Comparison of ENCODE assay signal across 17 mouse cellular contexts in the genomic region with DNA sequence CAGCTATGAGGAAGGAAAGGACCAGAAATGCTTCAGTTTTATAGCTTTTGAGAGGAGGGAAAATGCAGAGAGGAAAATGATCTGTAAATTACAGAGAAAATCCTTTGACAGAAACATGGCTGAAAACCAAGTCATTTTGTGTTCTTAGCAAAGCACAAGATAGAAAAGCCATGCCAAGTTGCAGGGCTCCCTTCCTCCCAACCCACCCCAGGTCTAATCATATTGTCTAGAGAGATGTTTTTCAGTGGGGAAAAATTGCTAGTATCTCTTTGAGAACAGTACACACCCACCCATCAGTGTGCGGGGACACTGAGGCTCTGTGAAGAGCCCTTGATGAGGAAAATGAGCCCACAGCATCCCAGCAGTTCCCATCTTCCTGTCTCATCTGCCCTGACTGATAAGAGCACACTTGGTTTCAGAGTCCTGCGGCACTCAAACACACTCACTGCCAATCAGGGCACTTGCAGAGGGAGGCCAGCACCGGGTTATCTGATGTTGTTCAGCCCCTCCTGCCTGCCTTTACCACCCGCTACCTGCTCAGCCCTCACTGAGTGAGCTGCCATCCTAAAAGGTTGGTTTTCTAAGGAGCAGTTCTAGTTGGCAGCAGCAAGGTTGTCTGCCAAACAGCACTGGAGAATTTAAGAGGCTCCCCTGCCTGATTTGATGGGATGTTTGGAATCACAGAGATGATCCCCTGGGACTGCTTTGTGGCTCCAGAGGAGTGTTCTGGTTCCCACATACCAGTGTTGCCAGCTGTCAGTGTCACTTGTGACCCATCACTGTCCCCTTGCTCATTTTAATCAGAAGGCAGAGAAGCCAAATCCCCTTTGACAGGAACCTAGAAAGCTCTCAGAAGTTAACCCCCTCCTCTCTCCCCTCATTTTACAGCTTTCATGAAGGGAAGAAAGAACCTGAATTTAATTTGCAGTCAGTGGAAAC.
DNase-seq lines count a peak whose midpoint lies in the region; ATAC-seq lines count a peak whose summit lies in the region.
"Had no signal": no experiment of that assay in that cellular context is flagged by ENCODE, and none has a peak within 500 bp of the region (broad histone marks: within the 10 kb centered on the region; RNA-seq: fewer than 3 reads in every experiment).

No protein-coding gene starts in this region.

- 34% methylated on average over 4 of the region's 4 CpGs for WGBS in heart, embryonic 12.5 days
- 81% methylated on average over 4 of the region's 4 CpGs for WGBS in neural tube, embryonic 13.5 days

- H3K4me3 ChIP-seq in heart, embryonic 12.5 days: no peak overlapping the region
- no peak overlapping the region for H3K4me3 ChIP-seq in neural tube, embryonic 13.5 days
- H3K4me3 ChIP-seq: intestine, embryonic 15.5 days; limb, embryonic 10.5 days; neural tube, embryonic 12.5 days had no signal

- intact Hi-C loops in heart, postnatal 10 days (cut with DNase I): no loop called here

- no peak overlapping the region for H3K27ac ChIP-seq in heart, embryonic 12.5 days (ENCODE audit: poor library complexity, severe bottlenecking)
- 0 out of 2 replicates have a peak overlapping the region, but pooled peaks have one; percentile 38 for H3K27ac ChIP-seq in neural tube, embryonic 13.5 days (replicated peaks)
- H3K27ac ChIP-seq: intestine, embryonic 15.5 days; limb, embryonic 10.5 days; neural tube, embryonic 12.5 days had no signal

- H3K9me3 ChIP-seq in heart, embryonic 12.5 days (replicated peaks): no peaks in the 10 kb centered on the region
- no peaks in the 10 kb centered on the region for H3K9me3 ChIP-seq in neural tube, embryonic 13.5 days
- H3K9me3 ChIP-seq: intestine, embryonic 15.5 days; limb, embryonic 10.5 days; neural tube, embryonic 12.5 days had no signal

- no peak for ATAC-seq in heart, embryonic 12.5 days (ENCODE audit: insufficient number of reproducible peaks, low FRiP score)
- ATAC-seq in neural tube, embryonic 13.5 days (ENCODE audit: low read depth): 0 out of 2 replicates have a peak, but pooled peaks have one; percentile 40
- peak; percentile 43; the same call in 1 of the 2 replicates for ATAC-seq in megakaryocyte-erythroid progenitor cell, adult 5-6 weeks (replicated peaks; ENCODE audit: low FRiP score, low TSS enrichment, poor library complexity, severe bottlenecking)
- ATAC-seq in inflammation-experienced regulatory T-cells, adult 6 months: no peak
- ATAC-seq: CD4-positive, CD25-positive, alpha-beta regulatory T cell, adult 4 months; intestine, embryonic 15.5 days; Patski had no signal

- 0 out of 2 replicates have a peak overlapping the region, but pooled peaks have one; percentile 6 for H3K4me2 ChIP-seq in heart, embryonic 12.5 days
- no peak overlapping the region for H3K4me2 ChIP-seq in neural tube, embryonic 13.5 days
- H3K4me2 ChIP-seq: intestine, embryonic 15.5 days; lung, embryonic 14.5 days; neural tube, embryonic 12.5 days had no signal

- H3K36me3 ChIP-seq in heart, embryonic 12.5 days: peaks cover 8% of the 10 kb centered on the region; the same call in 1 of the 2 replicates
- peaks cover 13% of the 10 kb centered on the region; the same call in 1 of the 2 replicates for H3K36me3 ChIP-seq in neural tube, embryonic 13.5 days
- H3K36me3 ChIP-seq: intestine, embryonic 15.5 days had no signal

- no peaks in the 10 kb centered on the region for H3K27me3 ChIP-seq in heart, embryonic 12.5 days (replicated peaks)
- no peaks in the 10 kb centered on the region for H3K27me3 ChIP-seq in neural tube, embryonic 13.5 days
- H3K27me3 ChIP-seq: intestine, embryonic 15.5 days; neural tube, embryonic 12.5 days; Patski had no signal

- H3K9ac ChIP-seq in heart, embryonic 12.5 days: 0 out of 2 replicates have a peak overlapping the region, but pooled peaks have one; percentile 11
- H3K9ac ChIP-seq in neural tube, embryonic 13.5 days: no peak overlapping the region
- H3K9ac ChIP-seq: intestine, embryonic 15.5 days; lung, embryonic 14.5 days; neural tube, embryonic 12.5 days had no signal

- H3K4me1 ChIP-seq in heart, embryonic 12.5 days (replicated peaks): peaks cover 39% of the 10 kb centered on the region
- H3K4me1 ChIP-seq in neural tube, embryonic 13.5 days (replicated peaks): peaks cover 7% of the 10 kb centered on the region
- H3K4me1 ChIP-seq: intestine, embryonic 15.5 days; neural tube, embryonic 12.5 days had no signal

- no peak for DNase-seq in heart, postnatal 10 days
- DNase-seq in neural tube, embryonic 10.5 days (ENCODE audit: extremely low spot score, low spot score): no peak
- no peak for DNase-seq in embryo, embryonic 9.5 days (ENCODE audit: extremely low spot score)
- DNase-seq: adrenal gland, adult 2 months; cerebellum, postnatal 36 days; kidney, postnatal 14 days; layer of hippocampus, postnatal 36 days; lung, embryonic 14.5 days had no signal

Comparison
In these comparisons a context has a peak if more than half of its experiments do, and no peak if none do; other contexts are left out.
1. ATAC-seq: peak in neural tube, embryonic 13.5 days (single experiment) and megakaryocyte-erythroid progenitor cell, adult 5-6 weeks (single experiment); none in heart, embryonic 12.5 days (single experiment) and inflammation-experienced regulatory T-cells, adult 6 months (single experiment).